ENCODE assay signal across 22 mouse cellular contexts in the genomic region with DNA sequence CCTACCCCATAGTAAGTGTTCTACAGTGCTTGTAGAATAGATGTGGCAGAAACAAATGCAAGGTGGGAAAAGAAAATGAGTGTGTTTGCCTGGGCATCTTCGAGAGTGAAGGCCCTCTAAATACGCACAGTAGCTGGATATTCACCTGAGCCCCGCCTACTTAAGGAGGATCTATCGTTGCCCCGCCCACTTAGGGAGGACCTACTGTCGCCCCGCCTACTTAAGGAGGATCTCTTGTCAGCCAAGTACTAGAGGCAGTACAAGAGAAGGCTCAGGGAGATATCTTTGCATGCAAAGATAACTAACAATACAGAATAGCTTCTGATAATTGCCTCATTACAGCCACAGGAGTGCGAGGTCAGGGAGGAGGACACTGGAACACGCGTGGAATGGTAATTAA. TPM values are rescaled to one million over a fixed set of nuclear protein-coding genes. Genes with fewer than 3 reads are reported as not detected.
A peak's percentile ranks its signal among the peaks of the same experiment; 100 is the strongest.
DNase-seq lines count a peak whose midpoint lies in the region; ATAC-seq lines count a peak whose summit lies in the region.
"Had no signal": no experiment of that assay in that cellular context is flagged by ENCODE, and none has a peak within 500 bp of the region (broad histone marks: within the 10 kb centered on the region; RNA-seq: fewer than 3 reads in every experiment).

No protein-coding gene starts in this region.

- H3K9me3 ChIP-seq in liver, embryonic 11.5 days (ENCODE audit: control insufficient read depth, low read length): peaks cover 5% of the 10 kb centered on the region; the same call in 1 of the 2 replicates
- H3K9me3 ChIP-seq in liver, embryonic 12.5 days (replicated peaks): peaks cover 6% of the 10 kb centered on the region; the same call in 1 of the 2 replicates
- H3K9me3 ChIP-seq in kidney, embryonic 14.5 days (ENCODE audit: control insufficient read depth, low read length): no peaks in the 10 kb centered on the region; the same call in 1 of the 2 replicates
- H3K9me3 ChIP-seq: embryonic facial prominence, embryonic 15.5 days; hindbrain, embryonic 15.5 days; limb, embryonic 15.5 days; neural tube, embryonic 12.5 days had no signal

- WGBS in liver, embryonic 11.5 days: 73% methylated on average over 10 of the region's 10 CpGs
- WGBS in liver, embryonic 12.5 days (ENCODE audit: insufficient replicate concordance): 67% methylated on average over 10 of the region's 10 CpGs
- WGBS in kidney, embryonic 14.5 days: 79% methylated on average over 10 of the region's 10 CpGs

- no peak for DNase-seq in liver, embryonic 11.5 days (ENCODE audit: low spot score)
- DNase-seq in ES-CJ7 (ENCODE audit: low read depth, low spot score): peak; percentile 66
- peak; percentile 49 for DNase-seq in c-Kit-positive CD71-positive TER-119-positive erythroid progenitor cells, embryonic 14.5 days (ENCODE audit: low spot score)
- peak; percentile 55 for DNase-seq in testis, postnatal 10 days (ENCODE audit: low spot score)
- no peak for DNase-seq in gastrocnemius, adult 8-10 months (ENCODE audit: low spot score in 2 of 2)
- DNase-seq: adrenal gland, postnatal 14 days; cerebellum, adult 18-20 months; cerebellum, postnatal 25 days; gastrocnemius, postnatal 10 days; kidney, postnatal 10 days; layer of hippocampus, postnatal 36 days; right cerebral cortex, adult 18-20 months; thymus, postnatal 4 days had no signal

- H3K27me3 ChIP-seq in liver, embryonic 11.5 days (replicated peaks; ENCODE audit: control insufficient read depth, insufficient read depth, low read length): no peaks in the 10 kb centered on the region
- no peaks in the 10 kb centered on the region for H3K27me3 ChIP-seq in liver, embryonic 12.5 days (replicated peaks)
- H3K27me3 ChIP-seq in kidney, embryonic 14.5 days (ENCODE audit: control insufficient read depth, insufficient read depth, low read length): no peaks in the 10 kb centered on the region
- H3K27me3 ChIP-seq: embryonic facial prominence, embryonic 15.5 days; heart, embryonic 13.5 days had no signal

- H3K27ac ChIP-seq in liver, embryonic 11.5 days (ENCODE audit: low read depth, low read length): no peak overlapping the region
- no peak overlapping the region for H3K27ac ChIP-seq in liver, embryonic 12.5 days
- H3K27ac ChIP-seq in kidney, embryonic 14.5 days (ENCODE audit: low read depth, low read length): no peak overlapping the region
- H3K27ac ChIP-seq: embryonic facial prominence, embryonic 15.5 days; heart, embryonic 13.5 days; hindbrain, embryonic 15.5 days; limb, embryonic 15.5 days; neural tube, embryonic 12.5 days had no signal

- H3K4me3 ChIP-seq in liver, embryonic 11.5 days (ENCODE audit: low read depth, low read length): no peak overlapping the region
- H3K4me3 ChIP-seq in liver, embryonic 12.5 days: no peak overlapping the region
- H3K4me3 ChIP-seq in kidney, embryonic 14.5 days (ENCODE audit: low read length): no peak overlapping the region
- H3K4me3 ChIP-seq: embryonic facial prominence, embryonic 15.5 days; heart, embryonic 13.5 days; hindbrain, embryonic 15.5 days; limb, embryonic 15.5 days; neural tube, embryonic 12.5 days had no signal

- H3K9ac ChIP-seq in liver, embryonic 11.5 days (ENCODE audit: low read depth, low read length): no peak overlapping the region
- no peak overlapping the region for H3K9ac ChIP-seq in liver, embryonic 12.5 days
- no peak overlapping the region for H3K9ac ChIP-seq in kidney, embryonic 14.5 days (ENCODE audit: low read depth, low read length)
- H3K9ac ChIP-seq: embryonic facial prominence, embryonic 15.5 days; heart, embryonic 13.5 days; hindbrain, embryonic 15.5 days; limb, embryonic 15.5 days; neural tube, embryonic 12.5 days had no signal

- ATAC-seq in liver, embryonic 11.5 days (replicated peaks; ENCODE audit: low FRiP score): peak; percentile 61; the same call in 1 of the 2 replicates
- ATAC-seq in liver, embryonic 12.5 days: no peak
- ATAC-seq in kidney, embryonic 14.5 days (ENCODE audit: low FRiP score, low TSS enrichment): no peak
- ATAC-seq: intestine, postnatal 0 days; Patski had no signal

- H3K4me1 ChIP-seq in liver, embryonic 11.5 days (replicated peaks; ENCODE audit: control insufficient read depth, insufficient read depth, low read length): no peaks in the 10 kb centered on the region
- peaks cover 14% of the 10 kb centered on the region for H3K4me1 ChIP-seq in liver, embryonic 12.5 days
- no peaks in the 10 kb centered on the region for H3K4me1 ChIP-seq in kidney, embryonic 14.5 days (ENCODE audit: control insufficient read depth, insufficient read depth, low read length)
- H3K4me1 ChIP-seq: embryonic facial prominence, embryonic 15.5 days; limb, embryonic 15.5 days; neural tube, embryonic 12.5 days had no signal

- H3K36me3 ChIP-seq in liver, embryonic 11.5 days (ENCODE audit: control insufficient read depth, insufficient read depth, low read length): no peaks in the 10 kb centered on the region
- H3K36me3 ChIP-seq in liver, embryonic 12.5 days: no peaks in the 10 kb centered on the region
- no peaks in the 10 kb centered on the region for H3K36me3 ChIP-seq in kidney, embryonic 14.5 days (ENCODE audit: control insufficient read depth, insufficient read depth, low read length)
- H3K36me3 ChIP-seq: embryonic facial prominence, embryonic 15.5 days; heart, embryonic 13.5 days; hindbrain, embryonic 15.5 days; limb, embryonic 15.5 days; neural tube, embryonic 12.5 days had no signal

- no peak overlapping the region for H3K4me2 ChIP-seq in liver, embryonic 11.5 days
- H3K4me2 ChIP-seq in liver, embryonic 12.5 days: no peak overlapping the region
- H3K4me2 ChIP-seq in kidney, embryonic 14.5 days (replicated peaks; ENCODE audit: low read depth, low read length): no peak overlapping the region
- H3K4me2 ChIP-seq: embryonic facial prominence, embryonic 15.5 days; heart, embryonic 13.5 days; hindbrain, embryonic 15.5 days; limb, embryonic 15.5 days; neural tube, embryonic 12.5 days had no signal

RNA-seq across cellular contexts. Expression of a gene that starts 17.4 kb away (rescaled TPM):
- 5.3 and 6.0 TPM in 2 replicates for polyA plus RNA-seq in liver, embryonic 11.5 days (2014; fragmentation: Nextera tagmentation; extraction: Ambion mirVana)
- 3.9 and 4.4 TPM in 2 replicates for polyA plus RNA-seq in liver, embryonic 12.5 days (2016; fragmentation: Nextera tagmentation; extraction: Ambion mirVana)
- total RNA-seq in gastrocnemius, adult 8-10 months (2022): under 1 TPM; 0.17 to 0.68 (median 0.43) TPM
- 2.3 and 3.9 TPM in 2 replicates for polyA plus RNA-seq in kidney, embryonic 14.5 days (2014; fragmentation: Nextera tagmentation; extraction: Ambion mirVana)

Comparison
In these comparisons a context has a peak if more than half of its experiments do, and no peak if none do; other contexts are left out.
1. DNase-seq: peak in ES-CJ7 (single experiment), c-Kit-positive CD71-positive TER-119-positive erythroid progenitor cells, embryonic 14.5 days (single experiment) and testis, postnatal 10 days (single experiment); none in liver, embryonic 11.5 days (single experiment) and gastrocnemius, adult 8-10 months (0 of 2).